Mouse (Mus musculus) forelimb bud, embryonic 11.5 days (tissue): Measurements from ENCODE around the gene Slit2.

Experiments used
- DNase-seq: peaks from one replicate; pipeline ENCODE4 v3.0.0-alpha.2; 2012; ENCODE audit warnings: low read depth, low spot score

The Slit2 gene

DNA sequence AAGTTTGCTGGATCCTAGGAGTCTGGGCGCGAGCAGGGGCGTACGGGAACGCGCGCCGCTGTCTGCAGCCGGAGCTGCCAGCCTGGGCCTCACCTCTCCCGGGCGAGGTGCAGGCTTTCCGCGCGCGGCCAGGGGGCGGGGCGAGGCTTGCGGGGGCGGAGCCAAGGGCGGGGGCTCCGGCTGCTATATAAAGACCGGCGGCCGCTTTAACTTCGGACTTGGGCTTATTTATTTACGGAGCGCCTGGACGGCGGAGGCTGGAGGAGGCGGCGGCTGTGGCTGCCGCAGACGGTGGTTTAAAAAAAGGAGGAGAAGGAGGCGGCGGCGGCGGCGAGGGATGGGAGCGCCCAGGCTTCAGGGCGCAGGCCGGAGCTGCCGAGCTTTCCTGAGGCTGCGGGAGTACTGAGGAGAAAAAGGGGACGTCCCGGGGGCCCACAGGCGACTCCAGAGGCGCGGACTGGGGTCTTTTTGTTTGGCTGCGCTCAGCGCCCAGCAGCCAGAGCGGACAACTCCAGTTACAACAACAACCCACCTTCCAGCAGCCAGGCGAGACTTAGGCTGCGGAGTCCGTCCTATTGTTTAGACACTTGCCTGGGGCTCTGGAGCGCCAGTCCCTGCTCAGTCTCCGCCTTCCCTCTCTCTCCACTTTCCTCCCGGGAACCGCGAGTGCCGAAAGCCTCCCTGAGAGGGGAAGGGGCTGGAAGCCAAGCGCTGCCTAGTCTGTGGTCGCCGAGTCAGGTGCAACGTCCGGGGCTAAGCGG lies at the start of gene Slit2:
Slit2 (plus strand) TSS at position 198 of the 761 bp plus-strand sequence.
- DNase-seq = peak; percentile 79

DNA sequence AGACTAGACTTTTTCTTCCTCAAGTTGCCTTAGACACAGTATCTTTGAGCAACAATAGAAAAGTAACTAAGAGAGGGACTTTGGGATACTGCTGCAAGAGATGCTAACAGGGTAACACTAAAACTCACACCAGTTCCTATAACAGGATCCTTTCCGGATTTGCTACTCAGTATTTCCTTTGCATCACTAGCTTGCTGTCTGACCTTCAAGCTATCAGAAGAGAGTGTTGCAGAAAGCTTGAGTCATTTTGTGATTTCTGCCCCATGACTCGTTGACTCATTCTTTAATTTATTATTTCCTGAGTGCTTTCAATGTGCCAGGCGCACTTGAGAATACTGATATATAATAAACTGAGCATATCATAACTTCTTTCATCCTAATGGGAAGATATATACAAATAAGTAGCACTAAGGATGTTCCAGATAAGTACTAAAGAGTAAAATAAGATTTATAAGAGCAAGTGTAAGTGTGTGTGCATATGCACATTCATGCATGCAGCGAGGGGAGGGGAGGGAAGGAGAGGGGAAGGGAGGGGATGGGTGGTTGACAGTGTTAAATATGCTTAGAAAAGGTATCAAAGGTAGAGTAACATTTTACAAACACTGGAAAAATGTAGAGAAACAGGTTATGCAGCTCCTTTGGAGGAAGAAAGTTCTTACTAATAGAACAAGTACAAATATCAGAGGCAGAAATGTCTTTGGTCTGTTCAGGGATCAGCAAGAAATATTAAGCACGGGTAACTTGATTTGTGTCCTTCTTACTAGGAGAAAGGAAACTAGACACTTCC lies 44.2 kb upstream of the Slit2 start:
- no peak for DNase-seq

DNA sequence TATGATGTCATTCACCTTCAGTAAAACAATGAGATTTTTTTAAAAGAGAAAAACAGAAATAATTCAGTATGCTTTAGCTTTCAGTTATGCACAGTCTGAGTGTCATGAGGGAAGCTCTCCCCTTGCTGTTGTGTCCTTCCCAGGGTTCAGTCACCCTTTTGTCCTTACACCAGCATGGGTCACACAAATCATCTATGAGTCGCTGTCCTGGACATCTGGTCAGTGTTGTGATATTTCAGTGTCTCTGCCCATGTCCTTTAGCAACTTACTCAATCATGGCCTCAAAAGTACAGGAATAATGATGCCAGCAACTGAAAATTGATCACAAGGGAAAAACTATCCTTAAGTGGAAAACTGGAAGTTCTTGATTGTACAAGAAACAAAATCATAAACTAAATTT lies 26.5 kb upstream of the Slit2 start:
- no peak for DNase-seq

DNA sequence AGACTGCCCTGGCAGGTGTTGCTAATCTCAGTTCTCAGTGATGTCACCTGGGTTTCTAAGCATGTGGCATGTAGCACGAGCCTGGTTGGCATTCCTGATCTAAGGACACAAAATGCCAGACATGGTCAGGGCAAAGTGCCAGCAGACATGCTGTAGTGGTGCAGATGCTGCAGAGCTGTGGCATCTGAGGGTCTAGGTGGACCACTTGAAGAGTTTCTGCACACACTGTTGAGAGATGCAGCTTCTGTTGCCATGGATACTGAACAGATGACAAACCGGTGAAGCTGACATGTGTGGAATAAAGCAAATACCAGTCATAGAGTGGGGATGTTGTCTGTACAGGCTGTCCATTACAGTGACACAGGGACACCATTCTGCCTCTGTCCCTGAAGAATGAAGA lies 7.1 kb upstream of the Slit2 start:
- no peak for DNase-seq

DNA sequence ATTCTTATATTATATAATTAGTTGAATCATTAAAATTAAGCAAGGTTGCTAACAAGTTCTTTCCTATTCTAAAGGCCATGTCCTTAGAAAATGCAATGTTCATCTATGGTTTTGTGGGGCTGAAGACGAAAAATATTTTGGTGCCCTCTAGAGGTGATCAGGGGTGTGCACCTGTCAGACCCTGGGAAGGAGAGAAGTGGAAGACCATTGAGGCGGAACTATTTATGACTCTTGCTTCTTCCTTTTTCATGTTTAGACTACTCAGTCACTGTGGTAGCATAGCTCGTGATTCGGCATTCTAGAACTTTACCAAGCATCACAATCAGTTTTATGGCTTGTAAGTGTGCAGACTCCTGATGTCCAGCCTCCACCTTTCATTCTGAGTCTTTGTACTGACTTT lies 3.6 kb upstream of the Slit2 start:
- no peak for DNase-seq

DNA sequence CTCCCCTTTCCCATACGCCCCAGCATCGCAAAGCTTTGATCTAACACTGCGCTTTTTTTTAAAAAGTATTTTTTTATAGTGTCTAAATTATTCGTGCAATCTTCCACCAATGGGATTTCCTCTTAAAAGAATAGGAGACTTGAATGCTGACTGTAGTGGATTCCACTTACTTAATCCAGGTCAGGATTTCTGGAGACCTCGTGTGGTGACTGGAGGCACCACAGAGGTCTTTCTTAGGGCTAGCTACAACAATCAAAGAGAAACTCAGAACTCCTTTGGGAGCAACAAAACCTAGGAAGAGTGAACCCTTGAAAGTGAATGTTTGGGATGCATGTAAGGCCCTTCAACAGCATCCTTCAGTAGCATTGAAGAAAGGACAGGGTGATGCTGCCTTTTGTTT lies 2.5 kb upstream of the Slit2 start:
- no peak for DNase-seq

DNA sequence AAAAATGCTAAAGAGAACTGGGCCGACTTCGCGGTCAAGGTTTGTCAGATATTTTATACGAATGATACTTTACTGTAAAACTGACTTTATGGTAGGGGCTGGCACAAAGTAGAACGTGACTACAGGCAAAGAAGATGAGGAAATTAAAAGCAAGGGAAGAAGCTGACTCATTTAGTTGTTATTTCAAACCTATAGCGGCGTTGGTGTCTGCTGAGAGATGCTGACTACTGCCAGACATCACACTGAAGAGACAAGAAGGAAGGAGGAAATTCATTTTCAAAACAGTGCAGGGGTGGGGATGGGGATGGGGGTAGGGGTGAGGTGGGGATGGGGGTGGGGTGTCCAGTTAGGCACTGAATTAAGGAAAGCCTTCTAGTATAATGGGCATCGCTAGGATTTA lies 987 bp upstream of the Slit2 start:
- DNase-seq = no peak

DNA sequence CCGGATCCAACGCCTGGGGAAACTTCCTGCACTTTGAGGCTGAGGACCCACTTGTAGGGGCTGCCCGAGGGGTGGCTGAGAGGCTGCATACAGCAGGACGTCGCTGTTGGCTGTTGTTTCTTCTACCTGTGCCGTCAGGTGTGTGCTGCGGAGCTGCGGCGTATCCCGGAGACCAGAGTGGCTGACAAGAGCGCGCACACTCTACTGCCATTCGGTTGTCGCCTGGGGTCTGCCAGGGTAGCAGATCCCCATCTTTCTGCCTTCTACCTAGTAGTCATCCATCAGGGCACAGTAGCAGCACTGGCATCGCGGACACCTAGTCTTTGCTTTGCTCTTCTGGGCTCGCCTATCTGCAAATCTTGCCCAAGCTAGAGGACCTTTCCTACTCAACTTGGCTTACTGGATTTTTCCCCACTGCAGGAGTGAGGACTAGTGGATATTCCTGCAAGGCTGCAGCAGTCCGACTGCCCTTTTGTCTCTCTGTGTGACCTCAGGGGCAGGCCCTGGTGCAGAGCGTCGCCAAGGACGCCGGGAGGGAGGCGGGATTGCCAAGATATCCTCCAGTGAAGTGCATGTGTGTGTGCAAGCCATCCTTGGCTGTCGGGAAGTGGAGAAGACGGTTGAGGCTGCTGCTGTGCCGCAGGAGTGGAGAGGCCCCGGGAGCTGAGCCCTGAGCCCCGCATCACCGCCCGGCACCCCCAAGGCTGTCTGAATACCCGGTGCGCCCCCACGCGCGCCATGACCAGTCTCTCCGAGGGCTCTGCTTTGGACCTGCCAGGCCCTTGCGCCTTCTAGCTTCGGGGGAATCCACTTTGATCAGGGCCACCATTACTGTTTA lies 1.0 kb downstream of the Slit2 start:
- no peak for DNase-seq

DNA sequence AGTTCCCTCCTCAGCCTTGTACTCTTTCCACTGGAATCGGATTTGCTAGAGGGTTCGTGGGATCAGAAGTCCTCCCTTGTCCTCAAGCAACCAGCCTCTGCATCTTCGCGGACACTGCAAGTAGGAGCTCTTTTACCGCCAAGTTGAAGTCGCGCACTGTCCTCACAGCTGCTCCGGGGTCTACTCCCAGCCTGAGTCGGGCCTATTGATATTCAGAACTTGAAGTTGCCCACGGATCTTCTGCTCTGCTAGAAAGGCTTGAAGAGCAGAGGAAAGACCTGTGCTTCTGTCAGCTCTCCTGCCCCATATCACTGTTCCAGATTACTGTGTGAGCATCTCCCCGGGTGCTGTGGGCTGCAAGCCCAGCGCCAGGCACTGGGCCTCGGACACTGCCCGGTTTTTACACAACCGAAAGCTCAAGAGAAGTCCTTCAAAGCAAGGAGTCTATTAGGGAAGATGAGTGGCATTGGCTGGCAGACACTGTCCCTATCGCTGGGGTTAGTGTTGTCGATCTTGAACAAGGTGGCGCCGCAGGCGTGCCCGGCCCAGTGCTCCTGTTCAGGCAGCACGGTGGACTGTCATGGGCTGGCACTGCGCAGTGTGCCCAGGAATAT lies 1.8 kb downstream of the Slit2 start:
- no peak for DNase-seq

DNA sequence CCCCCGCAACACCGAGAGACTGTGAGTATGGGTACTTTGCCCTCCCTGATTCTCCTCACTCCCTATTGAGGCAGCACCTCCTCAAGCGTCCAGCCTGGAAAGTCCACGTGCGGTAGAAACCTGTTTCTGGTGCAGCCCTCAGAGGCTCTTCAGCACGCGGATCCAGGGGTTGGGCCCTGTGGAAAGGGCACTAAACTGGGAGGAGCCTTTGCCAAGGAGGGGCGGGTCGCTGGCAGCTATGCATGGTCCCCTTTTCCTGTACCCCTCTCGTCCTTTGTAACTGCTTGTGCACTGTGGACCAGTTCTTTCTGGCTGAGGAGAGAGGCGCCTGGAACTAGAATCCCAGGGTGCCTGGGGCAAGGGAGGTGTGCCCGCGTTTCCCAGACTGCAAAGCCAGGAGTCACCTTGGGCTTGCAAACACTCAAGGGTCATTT lies 2.3 kb downstream of the Slit2 start:
- no peak for DNase-seq

DNA sequence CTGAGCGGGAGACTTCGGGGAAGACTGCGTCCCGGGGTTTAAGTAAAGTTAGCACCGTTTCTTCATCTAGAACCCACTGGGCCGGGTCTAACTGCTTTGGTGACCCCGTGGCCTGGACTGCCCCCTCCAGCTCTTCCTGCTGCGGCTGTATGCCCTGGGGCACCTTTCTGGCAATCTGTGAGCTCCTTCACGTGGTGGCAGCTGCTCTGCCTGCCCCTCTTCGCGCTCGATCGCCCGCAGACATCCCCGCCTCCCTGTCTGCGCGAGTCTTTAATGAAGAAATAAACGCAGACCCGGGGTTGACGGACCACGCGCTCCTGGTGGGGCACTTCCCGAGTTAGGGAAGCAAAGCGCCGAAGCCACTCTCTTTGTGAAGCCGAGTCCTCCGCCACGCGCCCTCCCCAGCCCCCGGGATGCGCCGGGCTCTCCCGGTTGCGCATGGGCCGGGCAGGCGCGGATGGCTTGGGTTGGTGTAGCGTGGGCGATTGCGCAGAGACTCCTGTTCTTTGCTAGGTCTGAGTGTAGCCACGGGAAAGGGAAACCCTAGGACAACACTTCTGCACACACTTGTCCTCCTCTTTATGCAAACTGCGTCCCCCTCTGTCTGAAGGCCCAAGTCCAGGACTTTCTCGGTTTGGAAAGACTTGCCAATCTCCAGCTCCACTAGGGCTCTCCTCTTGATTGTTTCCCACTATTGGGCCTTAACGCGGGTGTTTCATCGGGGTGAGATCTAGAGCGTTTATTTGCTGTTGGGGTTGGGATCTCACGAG lies 3.1 kb downstream of the Slit2 start:
- DNase-seq = no peak

DNA sequence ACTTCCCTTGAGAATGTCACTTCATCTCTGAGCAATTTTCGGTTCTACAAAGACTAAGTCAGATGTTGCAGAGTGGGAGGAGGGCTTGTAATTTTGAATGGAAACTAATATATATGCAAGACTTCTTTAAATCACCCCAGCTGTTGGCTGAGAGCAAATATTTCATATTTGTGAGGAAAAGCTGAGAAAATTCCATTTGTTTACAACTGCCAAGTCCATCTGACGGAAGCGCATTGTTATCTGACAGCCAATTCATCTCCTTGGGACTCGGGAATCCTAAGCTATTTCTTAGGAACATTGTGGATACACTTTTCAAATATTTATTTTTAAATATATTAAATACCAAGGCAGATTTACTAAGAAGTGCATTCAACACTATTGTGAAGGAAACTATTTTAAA lies 8.0 kb downstream of the Slit2 start:
- no peak for DNase-seq

DNA sequence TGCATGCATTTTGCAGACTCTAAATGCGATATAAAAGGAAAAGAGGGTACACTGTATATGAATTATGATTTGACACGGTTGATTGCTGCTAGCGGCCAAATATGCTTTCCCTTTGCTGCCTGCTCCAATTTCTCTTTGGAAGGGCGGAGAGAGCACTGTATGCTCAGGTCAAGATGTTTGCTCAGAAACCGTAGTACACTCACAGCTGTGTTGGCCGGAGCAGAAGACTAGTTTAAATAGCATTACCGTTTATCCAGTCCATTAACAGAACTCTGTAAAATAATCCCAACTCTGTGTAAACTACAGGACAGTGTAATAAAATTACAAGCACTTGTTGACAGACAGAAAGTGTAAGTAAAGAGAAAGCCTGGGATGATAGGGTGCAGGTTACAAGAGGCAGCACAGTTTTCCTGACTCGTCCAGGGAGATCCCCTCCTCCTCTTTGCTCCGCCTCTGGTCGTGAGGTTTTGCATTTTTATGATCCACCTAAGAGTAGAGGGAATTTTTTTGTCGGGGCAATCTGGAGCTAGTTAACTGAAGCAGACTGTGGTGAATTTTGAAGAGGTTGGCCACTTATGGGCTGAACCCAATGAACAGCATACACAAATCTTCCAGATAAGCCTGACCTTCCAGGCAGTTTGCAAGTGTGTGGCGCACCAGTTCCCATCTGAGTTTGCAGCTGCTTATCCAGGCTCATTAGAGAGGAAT lies 20.9 kb downstream of the Slit2 start:
- peak; percentile 82 for DNase-seq

DNA sequence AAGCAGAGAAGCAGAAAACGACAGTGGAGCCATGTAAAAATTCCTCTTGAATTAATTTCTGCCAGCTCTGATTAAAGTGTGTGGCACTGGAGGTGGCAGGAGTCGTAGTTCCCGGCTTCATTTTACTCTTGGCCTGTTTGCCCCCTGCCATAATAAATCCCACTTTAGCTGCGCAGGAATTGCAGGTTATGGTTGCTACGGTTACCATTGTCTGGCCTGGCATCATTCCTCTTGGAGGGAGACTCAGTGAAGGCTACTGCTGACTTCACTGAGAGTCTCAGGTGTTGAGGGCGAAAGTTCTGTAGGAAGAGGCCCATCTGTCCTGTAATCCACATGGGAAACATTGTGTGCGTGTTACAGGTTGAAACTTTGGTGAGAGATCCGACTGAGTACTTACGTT lies 22.6 kb downstream of the Slit2 start:
- peak; percentile 24 for DNase-seq

DNA sequence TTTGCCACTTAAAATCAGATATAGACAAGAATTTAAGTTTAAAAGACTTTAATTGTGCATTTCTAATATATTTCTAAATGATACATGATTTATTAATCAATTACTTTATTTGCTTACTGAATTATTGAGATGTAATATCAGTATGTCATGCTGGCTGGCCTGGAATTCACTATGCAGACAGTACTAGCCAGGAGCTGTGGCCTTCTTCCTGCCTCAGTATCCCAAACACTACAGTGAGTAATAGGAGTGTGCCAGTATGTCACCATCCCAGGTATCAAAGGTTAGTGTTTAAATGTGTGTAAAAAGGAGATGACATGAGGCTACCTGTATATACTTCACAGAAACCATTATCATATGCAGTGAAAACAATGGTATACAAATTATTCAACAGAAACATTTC lies 23.1 kb downstream of the Slit2 start:
- DNase-seq = no peak

DNA sequence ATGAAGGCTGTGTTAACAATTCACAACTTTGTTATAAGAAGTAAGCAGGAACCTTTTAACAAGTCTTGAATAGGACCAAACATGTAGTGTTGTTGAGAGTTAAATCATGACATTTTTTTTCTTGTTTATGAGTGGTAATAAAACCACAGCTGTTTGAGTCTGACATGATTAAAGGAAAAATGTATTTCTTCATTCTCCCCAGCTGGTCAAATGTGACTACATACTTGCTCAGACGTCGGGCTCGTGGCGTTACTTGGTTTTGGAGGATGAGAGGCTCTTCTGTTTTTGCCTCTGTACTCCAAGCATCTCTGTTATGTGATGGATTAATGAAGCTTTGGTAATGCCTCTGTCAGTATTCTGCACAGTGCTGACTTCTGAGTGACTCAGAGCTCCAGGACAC lies 40.5 kb downstream of the Slit2 start:
- no peak for DNase-seq

DNA sequence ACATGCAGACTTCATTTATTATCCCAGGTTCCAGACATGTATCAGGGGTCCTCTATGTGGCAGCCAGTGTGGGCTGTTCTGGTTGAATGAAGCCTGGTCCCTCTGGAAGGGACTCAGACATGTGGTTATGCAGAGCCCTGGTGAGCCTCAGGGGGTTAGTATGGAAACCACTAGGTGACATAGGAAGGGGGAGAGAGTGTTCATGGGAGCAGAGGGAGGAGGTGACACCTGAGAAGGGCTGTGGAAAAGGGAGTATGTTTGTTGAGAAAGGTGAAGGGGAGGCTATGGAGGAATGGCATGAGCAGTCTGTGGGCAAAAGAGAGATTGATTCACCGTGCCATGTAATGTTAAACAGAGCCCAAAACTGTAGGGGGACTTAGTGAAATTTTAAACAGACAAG lies 51.9 kb downstream of the Slit2 start:
- no peak for DNase-seq

DNA sequence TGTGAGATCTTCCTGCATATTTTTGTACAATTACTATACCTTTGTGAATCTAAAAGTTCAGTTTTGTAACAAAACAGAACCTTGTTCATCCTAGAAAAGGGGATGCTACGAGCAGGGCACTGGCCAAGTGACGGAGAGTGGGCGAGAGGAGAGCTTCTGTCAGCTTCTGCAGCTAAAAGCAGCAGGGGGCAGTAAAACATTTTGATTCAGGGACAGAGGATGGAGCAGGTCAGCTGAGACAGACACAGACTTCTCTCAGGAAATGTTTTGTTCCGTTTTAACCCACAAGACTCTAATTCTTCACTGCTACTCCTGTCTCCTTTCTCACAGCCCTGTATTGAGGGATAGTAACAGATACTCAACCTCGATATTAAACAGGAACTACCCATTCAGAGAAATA lies 55.1 kb downstream of the Slit2 start:
- no peak for DNase-seq

DNA sequence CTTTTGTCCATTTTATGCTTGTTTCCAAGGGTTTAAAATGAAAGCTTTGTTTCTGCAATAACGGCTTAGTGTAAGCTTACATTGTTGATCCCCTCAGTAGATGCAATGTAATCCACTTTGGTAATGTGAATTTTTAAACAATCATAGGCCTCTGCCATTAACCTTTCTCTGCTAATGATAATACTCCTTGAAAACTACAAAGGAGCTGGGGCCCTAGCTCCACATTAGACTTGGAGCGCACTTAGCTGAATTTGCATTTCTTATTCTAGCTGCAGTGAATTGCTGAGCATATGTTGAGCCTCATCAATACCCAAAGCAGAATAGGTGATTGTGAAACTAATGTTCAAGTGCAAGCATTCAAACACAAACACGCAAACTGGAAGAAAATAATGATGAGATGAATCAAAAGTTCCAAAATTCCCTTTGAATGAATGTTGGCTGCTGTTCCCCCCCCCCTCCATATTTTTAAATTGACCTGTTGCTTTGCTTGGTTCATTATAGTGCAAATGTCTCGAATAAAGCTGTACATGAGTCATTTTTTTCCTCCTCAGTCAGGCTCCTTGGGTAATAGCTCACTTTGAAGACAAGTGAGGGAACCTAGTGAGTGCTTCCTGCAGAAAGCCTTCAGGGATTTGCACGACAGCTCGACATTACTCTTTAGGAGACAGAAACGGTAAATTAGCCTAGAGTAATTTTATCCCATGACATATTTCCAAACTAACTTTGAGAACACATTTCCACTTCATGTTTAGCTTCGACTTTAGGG lies 66.2 kb downstream of the Slit2 start:
- no peak for DNase-seq
